Mouse (Mus musculus) forebrain, embryonic 15.5 days (tissue): ENCODE measurements around the gene Zfp410. TPM values are rescaled to one million over a fixed set of nuclear protein-coding genes. Genes with fewer than 3 reads are reported as not detected.

Source experiments
- ATAC-seq: fragments of 200-750 bp; cut with Nextera tagmentation; replicated peaks from 2 replicates; pipeline ENCODE4 v1.8.0; 2017; ENCODE audit warnings: mild to moderate bottlenecking, moderate TSS enrichment, moderate library complexity
- H3K27ac ChIP-seq: fragments of 300-500 bp; sonication (generic); replicated peaks from 2 replicates; pipeline ENCODE4 v1.5.1; 2015; ENCODE audit warnings: mild to moderate bottlenecking, inconsistent platforms
- H3K27me3 ChIP-seq: fragments of 300-500 bp; sonication (generic); 2 replicates; pipeline ENCODE4 v1.6.1; 2015; ENCODE audit warnings: inconsistent platforms
- H3K36me3 ChIP-seq: fragments of 300-500 bp; sonication (generic); 2 replicates; pipeline ENCODE4 v1.6.1; 2015; ENCODE audit warnings: mild to moderate bottlenecking, inconsistent platforms
- H3K4me1 ChIP-seq: fragments of 300-500 bp; sonication (generic); 2 replicates; pipeline ENCODE4 v1.6.1; 2015; ENCODE audit warnings: inconsistent platforms
- H3K4me2 ChIP-seq: fragments of 300-500 bp; sonication (generic); replicated peaks from 2 replicates; pipeline ENCODE4 v1.6.1; 2015; ENCODE audit warnings: mild to moderate bottlenecking, inconsistent platforms
- H3K4me3 ChIP-seq: fragments of 300-500 bp; sonication (generic); 2 replicates; pipeline ENCODE4 v1.5.1; 2015; ENCODE audit warnings: mild to moderate bottlenecking, inconsistent platforms
- H3K9ac ChIP-seq: fragments of 300-500 bp; sonication (generic); replicated peaks from 2 replicates; pipeline ENCODE4 v1.6.1; 2015; ENCODE audit warnings: mild to moderate bottlenecking, inconsistent platforms
- H3K9me3 ChIP-seq: fragments of 300-500 bp; sonication (generic); 2 replicates; pipeline ENCODE4 v1.6.1; 2016; ENCODE audit warnings: inconsistent platforms
- WGBS: fragments of 180-500 bp; shearing (Covaris S2); methylation state at CpG from one replicate; pipeline ENCODE4 v1.1.7; 2015; ENCODE audit warnings: mixed read lengths; 5-methylcytosine and 5-hydroxymethylcytosine counted together
- polyA plus RNA-seq: library from polyadenylated mRNA; unstranded; fragments of >200 nt; fragmentation: Nextera tagmentation; extraction: Ambion mirVana; gene quantifications from 2 replicates; pipeline ENCODE4 v1.2.1, GENCODE M21; 2015

Zfp410 gene
- polyA plus RNA-seq, 1 experiment from 2014 or later, result 92.8 TPM

- Histone ChIP-seq H3K9ac (no peak overlapping the region), H3K4me1 (peaks cover 22% of the 10 kb centered on the region), H3K27me3 (no peaks in the 10 kb centered on the region), H3K36me3 (peaks cover 21% of the 10 kb centered on the region), H3K27ac (no peak overlapping the region), H3K4me2 (no peak overlapping the region), H3K4me3 (no peak overlapping the region), H3K9me3 (no peaks in the 10 kb centered on the region)
- 94% methylated on average over 9 of the region's 9 CpGs for WGBS
- no peak for ATAC-seq
Observed at GRCm38 (mm10) chr12:84364291-84364690, 47.6 kb downstream of the Zfp410 start.

GRCm38 (mm10) chr12:84365137-84365536 is 48.5 kb downstream of the Zfp410 start:
- no peaks in the 10 kb centered on the region for H3K9me3 ChIP-seq
- H3K4me1 ChIP-seq, result peaks cover 22% of the 10 kb centered on the region
- H3K4me3 ChIP-seq, result no peak overlapping the region
- 98% methylated on average over 6 of the region's 6 CpGs for WGBS
- H3K27me3 ChIP-seq, result no peaks in the 10 kb centered on the region
- H3K36me3 ChIP-seq, result peaks cover 30% of the 10 kb centered on the region
- no peak for ATAC-seq
- H3K9ac ChIP-seq, result no peak overlapping the region
- no peak overlapping the region for H3K27ac ChIP-seq
- H3K4me2 ChIP-seq, result no peak overlapping the region

- Histone ChIP-seq H3K4me3 (no peak overlapping the region), H3K36me3 (peaks cover 48% of the 10 kb centered on the region), H3K9me3 (no peaks in the 10 kb centered on the region), H3K4me2 (no peak overlapping the region), H3K27ac (no peak overlapping the region), H3K9ac (no peak overlapping the region), H3K4me1 (peaks cover 11% of the 10 kb centered on the region), H3K27me3 (no peaks in the 10 kb centered on the region)
- WGBS, result 68% methylated on average over 9 of the region's 9 CpGs
- ATAC-seq, result no peak
Observed at GRCm38 (mm10) chr12:84366971-84367370, 50.3 kb downstream of the Zfp410 start.

- H3K4me3 ChIP-seq, result no peak overlapping the region
- ATAC-seq, result no peak
- no peak overlapping the region for H3K4me2 ChIP-seq
- H3K27ac ChIP-seq, result no peak overlapping the region
- H3K4me1 ChIP-seq, result no peaks in the 10 kb centered on the region
- H3K36me3 ChIP-seq, result peaks cover 70% of the 10 kb centered on the region
- H3K9ac ChIP-seq, result no peak overlapping the region
- no peaks in the 10 kb centered on the region for H3K27me3 ChIP-seq
- no peaks in the 10 kb centered on the region for H3K9me3 ChIP-seq
- 96% methylated on average over 5 of the region's 5 CpGs for WGBS
Observed at GRCm38 (mm10) chr12:84371647-84372046, 55.0 kb downstream of the Zfp410 start.

- no peak overlapping the region for H3K27ac ChIP-seq
- H3K9me3 ChIP-seq, result no peaks in the 10 kb centered on the region
- no peak overlapping the region for H3K9ac ChIP-seq
- H3K4me3 ChIP-seq, result no peak overlapping the region
- H3K36me3 ChIP-seq, result peaks cover 54% of the 10 kb centered on the region
- H3K4me1 ChIP-seq, result no peaks in the 10 kb centered on the region
- 83% methylated on average over 6 of the region's 6 CpGs for WGBS
- no peak overlapping the region for H3K4me2 ChIP-seq
- ATAC-seq, result no peak
- H3K27me3 ChIP-seq, result no peaks in the 10 kb centered on the region
Observed at GRCm38 (mm10) chr12:84373831-84374481, 57.3 kb downstream of the Zfp410 start.

GRCm38 (mm10) chr12:84382369-84382768 is 65.7 kb downstream of the Zfp410 start:
- no peak overlapping the region for H3K27ac ChIP-seq
- H3K4me2 ChIP-seq, result no peak overlapping the region
- ATAC-seq, result no peak
- H3K36me3 ChIP-seq, result peaks cover 2% of the 10 kb centered on the region; the same call in 1 of the 2 replicates
- no peaks in the 10 kb centered on the region for H3K27me3 ChIP-seq
- no peak overlapping the region for H3K4me3 ChIP-seq
- H3K9ac ChIP-seq, result no peak overlapping the region
- H3K4me1 ChIP-seq, result no peaks in the 10 kb centered on the region
- 89% methylated on average over 4 of the region's 4 CpGs for WGBS
- no peaks in the 10 kb centered on the region for H3K9me3 ChIP-seq

GRCm38 (mm10) chr12:84384644-84385081 is 68.0 kb downstream of the Zfp410 start:
- Histone ChIP-seq H3K27me3 (no peaks in the 10 kb centered on the region), H3K27ac (no peak overlapping the region), H3K36me3 (no peaks in the 10 kb centered on the region), H3K9me3 (no peaks in the 10 kb centered on the region), H3K9ac (no peak overlapping the region), H3K4me3 (no peak overlapping the region), H3K4me1 (no peaks in the 10 kb centered on the region), H3K4me2 (no peak overlapping the region)
- ATAC-seq, result no peak
- 65% methylated on average over 5 of the region's 5 CpGs for WGBS

GRCm38 (mm10) chr12:84385408-84385807 is 68.8 kb downstream of the Zfp410 start:
- H3K27ac ChIP-seq, result no peak overlapping the region
- no peaks in the 10 kb centered on the region for H3K4me1 ChIP-seq
- no peak for ATAC-seq
- H3K9me3 ChIP-seq, result no peaks in the 10 kb centered on the region
- whole genome bisulfite sequencing, result 90% methylated on average over 4 of the region's 4 CpGs
- no peak overlapping the region for H3K4me2 ChIP-seq
- H3K4me3 ChIP-seq, result no peak overlapping the region
- no peaks in the 10 kb centered on the region for H3K36me3 ChIP-seq
- no peaks in the 10 kb centered on the region for H3K27me3 ChIP-seq
- no peak overlapping the region for H3K9ac ChIP-seq

GRCm38 (mm10) chr12:84388097-84388496 is 71.4 kb downstream of the Zfp410 start:
- Histone ChIP-seq H3K27me3 (no peaks in the 10 kb centered on the region), H3K36me3 (no peaks in the 10 kb centered on the region), H3K4me3 (no peak overlapping the region), H3K9ac (no peak overlapping the region), H3K4me2 (no peak overlapping the region), H3K27ac (no peak overlapping the region), H3K4me1 (no peaks in the 10 kb centered on the region), H3K9me3 (no peaks in the 10 kb centered on the region)
- ATAC-seq, result no peak
- 92% methylated on average over 8 of the region's 8 CpGs for WGBS

GRCm38 (mm10) chr12:84388774-84389400 is 72.2 kb downstream of the Zfp410 start:
- Histone ChIP-seq H3K36me3 (no peaks in the 10 kb centered on the region), H3K4me3 (no peak overlapping the region), H3K9me3 (no peaks in the 10 kb centered on the region), H3K27me3 (no peaks in the 10 kb centered on the region), H3K27ac (no peak overlapping the region), H3K4me1 (no peaks in the 10 kb centered on the region), H3K4me2 (no peak overlapping the region), H3K9ac (no peak overlapping the region)
- 81% methylated on average over 14 of the region's 14 CpGs for WGBS
- ATAC-seq, result no peak

GRCm38 (mm10) chr12:84390336-84390735 is 73.7 kb downstream of the Zfp410 start:
- no peak overlapping the region for H3K27ac ChIP-seq
- no peaks in the 10 kb centered on the region for H3K4me1 ChIP-seq
- no peak overlapping the region for H3K9ac ChIP-seq
- WGBS, result 90% methylated on average over 6 of the region's 6 CpGs
- ATAC-seq, result no peak
- H3K36me3 ChIP-seq, result no peaks in the 10 kb centered on the region
- H3K9me3 ChIP-seq, result no peaks in the 10 kb centered on the region
- H3K4me2 ChIP-seq, result no peak overlapping the region
- H3K4me3 ChIP-seq, result no peak overlapping the region
- no peaks in the 10 kb centered on the region for H3K27me3 ChIP-seq

- H3K4me1 ChIP-seq, result no peaks in the 10 kb centered on the region
- no peak overlapping the region for H3K4me3 ChIP-seq
- 97% methylated on average over 4 of the region's 4 CpGs for WGBS
- no peak for ATAC-seq
- no peaks in the 10 kb centered on the region for H3K27me3 ChIP-seq
- no peaks in the 10 kb centered on the region for H3K9me3 ChIP-seq
- H3K36me3 ChIP-seq, result no peaks in the 10 kb centered on the region
- no peak overlapping the region for H3K27ac ChIP-seq
- no peak overlapping the region for H3K9ac ChIP-seq
- H3K4me2 ChIP-seq, result no peak overlapping the region
Observed at GRCm38 (mm10) chr12:84392681-84393080, 76.0 kb downstream of the Zfp410 start.
